Comparison of ENCODE assay signal across 8 mouse cellular contexts in the genomic region with DNA sequence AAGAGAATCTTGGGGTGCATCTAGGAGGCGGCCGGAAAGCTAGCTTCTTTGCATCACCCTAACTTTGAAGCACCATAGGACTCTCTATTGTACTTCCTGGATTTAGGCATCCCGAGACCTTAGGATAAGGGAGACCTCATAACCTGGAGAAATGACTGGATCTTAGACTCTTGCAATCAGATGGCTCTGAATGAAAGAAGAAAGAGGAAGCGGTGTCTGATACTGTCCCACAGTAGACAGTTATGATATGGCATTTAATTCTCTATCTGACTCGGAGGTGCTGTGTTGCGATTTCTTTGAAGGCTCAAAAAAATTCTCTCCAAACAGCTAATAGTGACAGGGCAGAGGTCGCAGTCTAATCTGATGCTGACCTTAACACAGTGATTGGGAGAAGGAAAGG. TPM values are rescaled to one million over a fixed set of nuclear protein-coding genes. Genes with fewer than 3 reads are reported as not detected.
A peak's percentile ranks its signal among the peaks of the same experiment; 100 is the strongest.
DNase-seq lines count a peak whose midpoint lies in the region; ATAC-seq and TF ChIP-seq lines count a peak whose summit lies in the region.

No protein-coding gene starts in this region.

- H3K27me3 ChIP-seq in kidney, postnatal 0 days (ENCODE audit: insufficient read depth, low read length), result no peaks in the 10 kb centered on the region
- peaks cover 4% of the 10 kb centered on the region; the same call in 1 of the 2 replicates for H3K27me3 ChIP-seq in intestine, embryonic 15.5 days (replicated peaks)
- H3K27me3 ChIP-seq in midbrain, postnatal 0 days (ENCODE audit: insufficient read depth, low read length), result no peaks in the 10 kb centered on the region

- H3K27ac ChIP-seq in kidney, postnatal 0 days, result no peak overlapping the region
- H3K27ac ChIP-seq in embryonic fibroblast, embryonic 13.5 days (ENCODE audit: insufficient read depth, low read length), result no peak overlapping the region
- H3K27ac ChIP-seq in intestine, embryonic 15.5 days, result no peak overlapping the region
- H3K27ac ChIP-seq in midbrain, postnatal 0 days (ENCODE audit: low read depth, low read length), result no peak overlapping the region

- no peak for TF ChIP-seq CTCF in kidney, postnatal 0 days (IDR thresholded peaks at IDR 0.05; ENCODE audit: low read depth)
- TF ChIP-seq CTCF in embryonic fibroblast, embryonic 13.5 days (IDR thresholded peaks at IDR 0.05; ENCODE audit: borderline replicate concordance, insufficient read depth, low read length), result no peak
- no peak for TF ChIP-seq CTCF in midbrain, postnatal 0 days (IDR thresholded peaks at IDR 0.05)

- H3K4me2 ChIP-seq in kidney, postnatal 0 days (ENCODE audit: low read length), result peak overlapping the region; percentile 99
- peak overlapping the region; percentile 97 for H3K4me2 ChIP-seq in intestine, embryonic 15.5 days (replicated peaks)
- peak overlapping the region; percentile 94 for H3K4me2 ChIP-seq in midbrain, postnatal 0 days (ENCODE audit: low read depth, low read length, poor library complexity, severe bottlenecking)

- 31% methylated on average over 7 of the region's 7 CpGs for WGBS in kidney, postnatal 0 days
- 23% methylated on average over 7 of the region's 7 CpGs for WGBS in intestine, embryonic 15.5 days
- WGBS in midbrain, postnatal 0 days, result 24% methylated on average over 7 of the region's 7 CpGs

- no peak for DNase-seq in kidney, postnatal 0 days (ENCODE audit: low spot score)
- no peak for DNase-seq in kidney, postnatal 36 days
- DNase-seq in midbrain, postnatal 0 days (ENCODE audit: low spot score), result no peak
- no peak for DNase-seq in T-cell, adult 2 months (ENCODE audit: low spot score)
- no peak for DNase-seq in urinary bladder, postnatal 36 days (ENCODE audit: low spot score in 2 of 2)
- no peak for DNase-seq in embryo, embryonic 11 days

- no peaks in the 10 kb centered on the region; the same call in none of the 2 replicates for H3K4me1 ChIP-seq in kidney, postnatal 0 days (replicated peaks; ENCODE audit: insufficient read depth, low read length)
- H3K4me1 ChIP-seq in embryonic fibroblast, embryonic 13.5 days (ENCODE audit: control insufficient read depth, insufficient read depth, low read length), result peaks cover 3% of the 10 kb centered on the region; the same call in 1 of the 2 replicates
- H3K4me1 ChIP-seq in intestine, embryonic 15.5 days (replicated peaks), result peaks cover 7% of the 10 kb centered on the region; the same call in 1 of the 2 replicates
- H3K4me1 ChIP-seq in midbrain, postnatal 0 days (ENCODE audit: insufficient read depth, low read length), result peaks cover 8% of the 10 kb centered on the region; the same call in 1 of the 2 replicates

- no peak for TF ChIP-seq POLR2A in embryonic fibroblast, embryonic 13.5 days (IDR thresholded peaks at IDR 0.05; ENCODE audit: low read depth, low read length)

- 0 out of 2 replicates have a peak overlapping the region, but pooled peaks have one; percentile 43 for H3K9ac ChIP-seq in kidney, postnatal 0 days (ENCODE audit: low read depth, low read length)
- peak overlapping the region; percentile 49 for H3K9ac ChIP-seq in intestine, embryonic 15.5 days
- no peak overlapping the region; the same call in 1 of the 2 replicates for H3K9ac ChIP-seq in midbrain, postnatal 0 days (replicated peaks; ENCODE audit: low read length, poor library complexity, severe bottlenecking)

- H3K4me3 ChIP-seq in kidney, postnatal 0 days (replicated peaks; ENCODE audit: low read depth, low read length), result peak overlapping the region; percentile 66
- peak overlapping the region; percentile 66 for H3K4me3 ChIP-seq in embryonic fibroblast, embryonic 13.5 days (ENCODE audit: insufficient read depth, low read length)
- peak overlapping the region; percentile 64 for H3K4me3 ChIP-seq in intestine, embryonic 15.5 days (replicated peaks)
- H3K4me3 ChIP-seq in midbrain, postnatal 0 days (ENCODE audit: low read depth, low read length), result peak overlapping the region; percentile 83

- no peaks in the 10 kb centered on the region for H3K36me3 ChIP-seq in kidney, postnatal 0 days (ENCODE audit: insufficient read depth, low read length)
- H3K36me3 ChIP-seq in intestine, embryonic 15.5 days, result no peaks in the 10 kb centered on the region
- no peaks in the 10 kb centered on the region for H3K36me3 ChIP-seq in midbrain, postnatal 0 days (ENCODE audit: insufficient read depth, low read length)

- ATAC-seq in kidney, postnatal 0 days (replicated peaks; ENCODE audit: low FRiP score, low read depth), result no peak
- ATAC-seq in intestine, embryonic 15.5 days, result no peak; the same call in 1 of the 2 replicates
- no peak for ATAC-seq in midbrain, postnatal 0 days (ENCODE audit: low FRiP score)

- H3K9me3 ChIP-seq in kidney, postnatal 0 days (replicated peaks; ENCODE audit: low read length), result no peaks in the 10 kb centered on the region
- H3K9me3 ChIP-seq in intestine, embryonic 15.5 days, result no peaks in the 10 kb centered on the region
- no peaks in the 10 kb centered on the region for H3K9me3 ChIP-seq in midbrain, postnatal 0 days (ENCODE audit: low read length)

RNA-seq across cellular contexts. Expression of gene Frmd4b, which starts 0.4 kb away (rescaled TPM):
- polyA plus RNA-seq in kidney, postnatal 0 days (2015; fragmentation: Nextera tagmentation; extraction: Ambion mirVana), result 12.7 and 14.0 TPM in 2 replicates
- 0.28 and 0.88 TPM in 2 replicates for polyA plus RNA-seq in embryonic fibroblast, embryonic 13.5 days (2011; ENCODE audit: insufficient read length, low read depth, missing spikeins)
- polyA plus RNA-seq in intestine, embryonic 15.5 days (2015; fragmentation: Nextera tagmentation; extraction: Ambion mirVana), result 9.4 and 11.1 TPM in 2 replicates
- total RNA-seq in midbrain, postnatal 0 days (2014; rRNA removed), result 20.7 and 21.9 TPM in 2 replicates
- 7.9 TPM in 2 replicates for polyA plus RNA-seq in midbrain, postnatal 0 days (2015; fragmentation: Nextera tagmentation; extraction: Ambion mirVana)
